Mouse (Mus musculus): ENCODE results near the gene Abhd17c.
"Not testable (repeated sequence)": the region's sequence is repeated elsewhere in the genome, so short reads cannot be mapped to it uniquely, and the experiment has no call there.

The Abhd17c gene

GRCm38 (mm10) chr7:84151001-84151959 is at the start of gene Abhd17c:
Abhd17c (minus strand) TSS chr7:84151893.
- DNase-seq, result peak; percentile 64

DNA sequence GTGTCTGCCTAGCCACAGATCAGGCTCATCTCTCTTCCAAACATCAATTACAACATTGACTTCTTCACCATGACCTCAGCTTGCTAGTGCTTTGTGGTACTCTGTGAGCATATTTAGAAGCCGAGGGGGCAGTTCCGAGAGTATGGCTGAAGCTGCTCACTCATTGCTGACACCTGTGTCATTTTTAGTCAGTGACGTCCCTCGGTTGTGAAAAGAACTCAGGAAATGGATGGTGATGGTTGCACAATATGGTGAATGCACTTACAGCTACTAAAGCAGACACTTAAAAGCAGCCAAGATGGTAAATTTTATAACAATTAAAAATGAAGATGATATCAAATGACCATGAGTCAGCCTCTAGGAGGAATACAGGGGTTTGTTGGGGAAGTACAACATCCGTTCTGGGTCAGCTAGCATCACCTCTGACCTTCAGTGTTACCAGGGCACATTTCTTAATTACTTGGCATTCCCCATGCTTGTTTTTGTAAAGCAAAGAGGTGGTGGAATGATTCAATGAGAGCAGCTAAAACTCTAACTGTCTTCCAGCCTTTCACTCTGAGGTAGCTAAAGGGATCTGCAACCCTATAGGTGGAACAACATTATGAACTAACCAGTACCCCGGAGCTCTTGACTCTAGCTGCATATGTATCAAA is 45.6 kb upstream of the Abhd17c start:
- DNase-seq, result no peak

DNA sequence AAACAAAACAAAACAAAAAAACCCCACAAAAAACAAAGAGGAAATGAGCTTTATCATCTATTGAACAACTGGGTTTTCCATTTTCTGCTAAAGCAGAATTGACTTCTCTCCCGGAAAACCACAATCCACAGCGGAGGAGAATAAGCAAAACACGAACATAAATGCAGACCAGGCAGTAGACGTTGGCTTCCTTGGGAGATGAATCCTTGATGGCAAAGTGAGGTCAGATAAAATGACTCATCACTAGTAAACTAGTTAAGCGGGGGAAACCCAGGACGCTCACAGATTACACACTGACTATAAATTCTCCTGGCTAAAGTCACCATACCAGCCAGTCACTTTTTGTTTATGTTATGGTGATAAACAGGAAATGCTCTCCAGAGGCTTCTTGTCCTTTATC is 44.5 kb upstream of the Abhd17c start:
- no peak for DNase-seq

GRCm38 (mm10) chr7:84192256-84192655 is 40.6 kb upstream of the Abhd17c start:
- DNase-seq, result no peak

GRCm38 (mm10) chr7:84191476-84191875 is 39.8 kb upstream of the Abhd17c start:
- no peak for DNase-seq

GRCm38 (mm10) chr7:84188196-84188595 is 36.5 kb upstream of the Abhd17c start:
- DNase-seq, result no peak

DNA sequence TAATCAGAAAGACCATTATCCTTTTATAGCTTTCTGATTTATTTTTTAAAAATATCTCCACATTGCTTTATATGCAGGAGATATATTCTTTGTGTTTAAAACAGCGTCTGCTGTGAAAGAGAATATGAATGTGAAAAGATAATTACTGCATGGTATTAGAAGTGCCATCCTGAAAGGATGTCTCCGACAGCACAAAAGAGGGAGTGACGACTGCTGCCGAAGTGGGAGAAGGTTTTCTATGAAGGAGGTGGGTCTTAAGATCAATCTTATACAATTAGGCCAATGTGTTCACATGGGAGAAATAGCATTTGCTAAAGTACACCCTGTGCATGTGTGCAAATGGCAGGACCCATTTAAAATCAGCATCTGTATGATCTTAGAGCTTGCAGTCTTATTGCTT is 33.5 kb upstream of the Abhd17c start:
- no peak for DNase-seq

GRCm38 (mm10) chr7:84184703-84185102 is 33.0 kb upstream of the Abhd17c start:
- no peak for DNase-seq

DNA sequence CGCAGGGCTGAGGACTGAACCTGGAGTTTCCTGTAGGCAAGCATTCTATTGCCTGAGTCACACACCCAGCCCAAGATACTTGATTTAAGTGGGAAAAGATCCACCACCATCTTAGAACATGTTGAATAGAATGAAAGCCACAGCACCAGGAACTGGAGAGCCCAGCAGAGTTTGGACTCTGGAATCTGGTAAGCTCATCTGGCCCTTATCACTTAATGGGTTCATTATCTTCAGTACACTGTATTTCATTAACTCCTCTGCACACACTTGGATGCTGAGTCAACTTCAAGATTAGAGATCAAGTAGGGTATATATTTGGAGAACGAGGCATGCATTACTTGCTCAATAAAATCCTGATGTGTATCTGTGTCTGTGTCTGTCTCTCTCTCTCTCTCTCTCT is 27.1 kb upstream of the Abhd17c start:
- not testable (repeated sequence) for DNase-seq

DNA sequence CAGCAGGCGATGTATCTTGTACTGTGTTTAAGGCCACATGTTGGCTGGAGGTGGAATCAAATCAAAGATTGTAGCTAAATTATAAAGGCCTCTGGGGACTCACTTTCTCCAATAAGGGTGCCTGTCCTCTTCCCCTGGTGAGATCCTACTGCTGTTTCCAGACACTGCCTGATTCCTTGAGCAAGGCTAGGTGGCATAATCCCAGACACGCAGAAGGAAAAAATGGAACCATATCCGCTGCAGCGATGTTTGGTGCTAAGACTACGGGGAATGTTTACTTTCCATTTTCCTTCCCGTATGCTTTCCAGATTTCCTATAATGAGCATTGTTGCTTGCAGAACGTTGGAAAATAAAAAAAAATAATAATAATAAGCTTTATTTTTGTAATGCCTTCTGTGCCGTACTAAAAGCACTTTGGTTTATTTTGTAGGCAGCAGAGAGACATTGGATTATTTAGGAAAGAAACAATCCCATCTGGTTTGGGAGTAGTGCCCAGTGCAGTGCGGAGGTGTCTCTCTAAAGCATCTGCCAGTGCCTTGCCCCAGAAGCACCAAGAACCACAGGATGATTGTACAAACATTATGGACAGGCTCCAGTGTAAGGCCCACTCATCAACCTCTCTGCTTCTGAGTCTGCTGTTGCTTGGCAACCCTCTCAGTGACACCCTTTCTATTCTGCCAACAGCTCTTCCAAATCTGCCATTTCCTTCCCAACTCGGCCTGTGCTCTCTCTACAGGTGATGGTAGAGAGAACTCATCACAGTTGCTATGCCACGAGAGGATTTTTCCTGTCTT is 23.2 kb upstream of the Abhd17c start:
- no peak for DNase-seq

DNA sequence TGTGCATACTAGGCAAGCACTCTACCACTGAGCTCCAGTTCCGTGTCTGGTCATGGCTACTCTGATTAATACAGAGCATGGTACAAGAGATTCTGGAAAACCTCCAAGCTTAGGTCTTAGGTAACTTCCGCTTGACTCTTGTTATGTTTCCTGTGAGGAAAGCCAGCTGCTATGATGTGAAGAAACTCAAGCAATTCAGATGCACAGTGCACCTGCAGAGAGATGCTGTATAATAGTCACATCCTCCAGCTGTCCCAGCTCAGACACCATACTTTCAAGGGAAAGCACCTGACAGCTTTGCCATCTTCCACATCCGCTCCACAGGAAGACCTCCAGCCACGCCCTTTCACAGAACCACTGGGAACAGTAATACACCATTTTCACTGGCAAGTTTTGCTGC is 21.7 kb upstream of the Abhd17c start:
- no peak for DNase-seq

GRCm38 (mm10) chr7:84171177-84171787 is 19.6 kb upstream of the Abhd17c start:
- peak; percentile 90 for DNase-seq

DNA sequence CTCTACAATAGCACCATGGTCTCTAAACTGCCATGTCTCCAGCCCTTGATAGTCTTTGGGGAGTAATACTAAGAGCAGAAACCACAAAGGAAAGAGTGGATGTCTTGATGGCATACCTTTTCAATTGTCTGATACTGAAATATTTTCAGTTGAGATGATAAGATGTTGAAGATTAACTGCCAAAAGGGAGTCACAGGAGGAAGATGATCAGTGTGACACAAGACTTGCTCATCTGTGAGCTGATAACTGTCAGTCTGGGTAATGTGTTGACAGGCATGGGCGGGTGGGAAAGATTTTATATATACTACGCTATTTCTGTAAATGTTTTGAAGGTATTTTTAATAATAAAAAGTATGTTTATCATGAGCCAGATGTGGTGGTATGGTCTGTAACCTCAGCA is 16.7 kb upstream of the Abhd17c start:
- DNase-seq, result no peak

- DNase-seq, result no peak
Observed at GRCm38 (mm10) chr7:84166721-84167419, 15.2 kb upstream of the Abhd17c start.

DNA sequence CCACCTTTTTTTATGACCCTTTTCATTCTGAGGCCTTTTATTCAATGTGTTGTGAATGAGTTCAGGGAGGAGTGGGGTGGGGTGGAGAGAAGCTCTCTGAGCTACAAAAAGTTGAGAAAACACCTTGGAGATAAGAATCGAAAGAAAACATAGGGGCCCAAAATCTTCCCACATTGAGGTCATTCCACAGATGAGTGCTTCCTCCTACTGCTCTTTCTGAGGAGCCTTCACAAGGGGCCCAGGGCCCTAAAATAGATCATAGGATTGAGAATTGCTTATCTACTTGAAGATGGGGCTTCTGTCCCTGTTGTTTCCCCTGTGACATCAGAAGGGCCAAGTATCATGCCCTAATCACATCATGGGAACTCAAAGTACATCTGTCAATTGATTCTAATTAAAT is 14.3 kb upstream of the Abhd17c start:
- no peak for DNase-seq

GRCm38 (mm10) chr7:84165288-84165687 is 13.6 kb upstream of the Abhd17c start:
- no peak for DNase-seq

DNA sequence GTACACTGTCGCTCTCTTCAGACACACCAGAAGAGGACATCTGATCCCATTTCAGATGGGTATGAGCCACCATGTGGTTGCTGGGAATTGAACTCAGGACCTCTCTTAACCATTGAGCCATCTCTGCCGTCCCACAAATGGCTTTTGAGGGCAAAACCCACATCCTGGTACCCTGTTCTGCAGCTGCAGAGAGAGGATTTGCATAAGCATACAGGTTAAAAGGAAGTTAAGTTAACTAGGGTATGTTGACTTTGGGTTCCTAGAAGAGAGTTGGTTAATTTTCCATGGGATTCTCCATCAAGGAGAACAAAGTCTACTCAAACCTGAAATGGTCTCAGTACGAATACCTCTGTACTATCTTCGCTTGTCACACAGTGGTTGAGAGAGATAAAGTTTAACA is 13.2 kb upstream of the Abhd17c start:
- no peak for DNase-seq

DNA sequence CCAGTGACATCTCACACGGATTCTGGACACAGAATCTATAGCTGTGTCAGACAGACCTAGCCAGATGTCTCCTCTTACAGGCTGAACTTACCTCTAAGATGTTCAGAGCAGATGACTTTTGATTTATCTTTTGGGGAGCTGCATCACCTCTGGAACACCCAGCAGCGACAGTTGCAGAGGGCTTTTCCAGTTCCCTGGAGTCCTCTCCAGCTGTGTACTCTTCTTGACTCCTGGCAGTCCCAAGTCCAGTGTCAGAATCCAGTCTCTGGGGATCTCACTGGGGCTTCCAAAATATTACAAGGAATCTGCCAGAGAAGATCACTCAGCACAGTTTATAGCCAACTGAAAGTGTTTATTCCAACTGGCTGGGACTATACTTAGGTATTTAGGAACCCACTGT is 12.7 kb upstream of the Abhd17c start:
- no peak for DNase-seq

- no peak for DNase-seq
Observed at GRCm38 (mm10) chr7:84163585-84163984, 11.9 kb upstream of the Abhd17c start.

GRCm38 (mm10) chr7:84159414-84159813 is 7.7 kb upstream of the Abhd17c start:
- DNase-seq, result no peak

DNA sequence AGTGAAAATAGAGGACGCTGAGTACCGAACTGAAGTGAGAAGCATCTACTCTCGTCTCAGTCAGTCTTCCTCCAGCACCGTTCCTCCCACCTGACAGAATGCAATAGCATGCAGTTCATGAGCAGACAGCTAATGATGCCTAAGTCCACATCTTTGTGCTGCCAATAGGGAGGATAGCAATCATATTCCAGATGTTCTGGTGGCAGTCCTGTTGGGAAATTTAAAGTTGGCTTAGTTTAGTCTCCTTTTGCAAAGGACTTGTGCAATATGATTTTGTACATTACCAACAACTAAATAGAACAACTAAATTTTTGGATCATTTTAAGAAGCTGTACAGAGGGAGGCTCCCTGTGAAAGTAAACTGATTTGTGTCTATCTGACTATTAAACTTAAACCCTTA is 2.1 kb upstream of the Abhd17c start:
- DNase-seq, result no peak

DNA sequence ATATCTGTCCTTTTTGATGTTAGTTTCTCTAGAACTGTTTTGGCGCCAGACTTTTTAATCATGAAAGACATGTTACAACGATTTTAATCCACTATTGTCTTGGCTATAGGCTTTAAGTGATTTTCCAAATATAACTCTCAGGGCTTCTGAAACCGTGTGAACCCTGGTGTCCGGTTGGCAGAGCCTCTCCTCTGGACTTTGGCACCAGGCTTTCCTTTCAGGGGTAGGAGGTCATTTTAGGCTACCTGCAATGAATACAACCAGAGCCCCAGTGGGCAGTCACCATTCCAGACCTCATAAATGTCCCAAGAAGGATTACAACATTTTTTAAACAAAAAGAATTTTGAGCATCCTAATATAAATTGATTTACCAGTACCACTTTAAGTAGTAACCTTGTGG is 1.1 kb upstream of the Abhd17c start:
- DNase-seq, result no peak

Measured in kidney, postnatal 14 days (tissue).